Comparison of ENCODE assay signal across 9 mouse cellular contexts in genomic region chr7:133088411-133088810, GRCm38 (mm10). TPM values are rescaled to one million over a fixed set of nuclear protein-coding genes. Genes with fewer than 3 reads are reported as not detected.
DNase-seq lines count a peak whose midpoint lies in the region; ATAC-seq and TF ChIP-seq lines count a peak whose summit lies in the region.
"Had no signal": no experiment of that assay in that cellular context is flagged by ENCODE, and none has a peak within 500 bp of the region (broad histone marks: within the 10 kb centered on the region; RNA-seq: fewer than 3 reads in every experiment).

No protein-coding gene starts in this region.

- DNase-seq in heart, postnatal 0 days (ENCODE audit: low spot score): no peak
- DNase-seq in heart, postnatal 25 days (ENCODE audit: low spot score): no peak
- DNase-seq in forebrain, postnatal 0 days: no peak
- peak; percentile 79 to 86 for DNase-seq in kidney, postnatal 36 days
- DNase-seq in c-Kit-positive CD71-positive TER-119-positive erythroid progenitor cells, embryonic 14.5 days (ENCODE audit: low spot score): no peak
- DNase-seq in adrenal gland, adult 18-20 months (ENCODE audit: low spot score in 2 of 2): no peak

- TF ChIP-seq POLR2A in ES-Bruce4 (IDR thresholded peaks at IDR 0.05; ENCODE audit: insufficient read depth, low read length): no peak

- H3K4me2 ChIP-seq in heart, postnatal 0 days (ENCODE audit: low read depth, low read length): peak overlapping the region; percentile 48
- H3K4me2 ChIP-seq in forebrain, postnatal 0 days (ENCODE audit: low read depth): peak overlapping the region; percentile 39

- ATAC-seq in heart, postnatal 0 days (ENCODE audit: insufficient read depth, low read depth): no peak
- no peak for ATAC-seq in forebrain, postnatal 0 days
- no peak for ATAC-seq in megakaryocyte, adult 5-6 weeks (ENCODE audit: poor library complexity, severe bottlenecking)

- H3K4me3 ChIP-seq in heart, postnatal 0 days (ENCODE audit: low read depth, low read length): peak overlapping the region; percentile 18
- no peak overlapping the region for H3K4me3 ChIP-seq in ES-Bruce4 (ENCODE audit: low read depth, low read length)
- H3K4me3 ChIP-seq in forebrain, postnatal 0 days (ENCODE audit: low read depth, low read length): no peak overlapping the region

- peak overlapping the region; percentile 23 for H3K9ac ChIP-seq in heart, postnatal 0 days (replicated peaks; ENCODE audit: low read depth, low read length)
- no peak overlapping the region for H3K9ac ChIP-seq in ES-Bruce4 (ENCODE audit: low read depth, poor library complexity, severe bottlenecking)
- peak overlapping the region; percentile 14; the same call in 1 of the 2 replicates for H3K9ac ChIP-seq in forebrain, postnatal 0 days

- H3K9me3 ChIP-seq in heart, postnatal 0 days (replicated peaks; ENCODE audit: control insufficient read depth, low read length): no peaks in the 10 kb centered on the region
- H3K9me3 ChIP-seq in ES-Bruce4 (replicated peaks; ENCODE audit: control insufficient read depth, insufficient read depth, low read length, poor library complexity, severe bottlenecking): no peaks in the 10 kb centered on the region
- no peaks in the 10 kb centered on the region for H3K9me3 ChIP-seq in forebrain, postnatal 0 days (ENCODE audit: low read length)
- H3K9me3 ChIP-seq: G1E had no signal

- no peaks in the 10 kb centered on the region for H3K27me3 ChIP-seq in heart, postnatal 0 days (ENCODE audit: control insufficient read depth, insufficient read depth, low read length)
- no peaks in the 10 kb centered on the region for H3K27me3 ChIP-seq in ES-Bruce4 (ENCODE audit: control insufficient read depth, insufficient read depth, low read length, poor library complexity, severe bottlenecking)
- no peaks in the 10 kb centered on the region for H3K27me3 ChIP-seq in forebrain, postnatal 0 days (ENCODE audit: insufficient read depth, low read length)

- H3K4me1 ChIP-seq in heart, postnatal 0 days (ENCODE audit: control insufficient read depth, insufficient read depth): peaks cover 39% of the 10 kb centered on the region
- peaks cover 14% of the 10 kb centered on the region for H3K4me1 ChIP-seq in ES-Bruce4 (ENCODE audit: control insufficient read depth, insufficient read depth, low read length)
- peaks cover 23% of the 10 kb centered on the region for H3K4me1 ChIP-seq in forebrain, postnatal 0 days (ENCODE audit: insufficient read depth)

- TF ChIP-seq CTCF in heart, postnatal 0 days (IDR thresholded peaks at IDR 0.05; ENCODE audit: low read depth): no peak
- TF ChIP-seq CTCF in ES-Bruce4 (IDR thresholded peaks at IDR 0.05; ENCODE audit: low read depth, low read length): no peak
- no peak for TF ChIP-seq CTCF in forebrain, postnatal 0 days (IDR thresholded peaks at IDR 0.05; ENCODE audit: low read depth)

- peak overlapping the region; percentile 89 for H3K27ac ChIP-seq in heart, postnatal 0 days (ENCODE audit: low read depth)
- H3K27ac ChIP-seq in ES-Bruce4 (ENCODE audit: insufficient read depth, low read length): 0 out of 2 replicates have a peak overlapping the region, but pooled peaks have one; percentile 21
- peak overlapping the region; percentile 72 for H3K27ac ChIP-seq in forebrain, postnatal 0 days (ENCODE audit: low read depth, low read length)

- 31% methylated on average over 4 of the region's 4 CpGs for WGBS in heart, postnatal 0 days
- 47% methylated on average over 4 of the region's 4 CpGs for WGBS in forebrain, postnatal 0 days

- H3K36me3 ChIP-seq in heart, postnatal 0 days (replicated peaks; ENCODE audit: control insufficient read depth, insufficient read depth, low read length): no peaks in the 10 kb centered on the region
- H3K36me3 ChIP-seq in ES-Bruce4 (ENCODE audit: control insufficient read depth, insufficient read depth, low read length, poor library complexity, severe bottlenecking): peaks cover 26% of the 10 kb centered on the region
- no peaks in the 10 kb centered on the region for H3K36me3 ChIP-seq in forebrain, postnatal 0 days (ENCODE audit: insufficient read depth)

- TF ChIP-seq EP300 in heart, postnatal 0 days (IDR thresholded peaks at IDR 0.05; ENCODE audit: low read depth): no peak
- TF ChIP-seq EP300 in ES-Bruce4 (IDR thresholded peaks at IDR 0.05; ENCODE audit: insufficient read depth, low read depth, low read length): no peak

- intact Hi-C loops in heart, postnatal 25 days (cut with DNase I): no loop called here

RNA-seq across cellular contexts. Expression of gene Fgfr2, which starts 34.7 kb away (rescaled TPM):
- total RNA-seq in heart, postnatal 0 days (2014; rRNA removed; ENCODE audit: low replicate concordance): 10.0 and 11.5 TPM in 2 replicates
- 3.8 TPM in 2 replicates for polyA plus RNA-seq in heart, postnatal 0 days (2015; fragmentation: Nextera tagmentation; extraction: Ambion mirVana)
- total RNA-seq in heart, postnatal 25 days (2021): 1 to 10 TPM; 1.7 to 1.8 TPM
- polyA plus RNA-seq in ES-Bruce4 (2011; ENCODE audit: insufficient read depth, insufficient read length, low read depth, missing spikeins): 31.6 and 34.8 TPM in 2 replicates
- 36.9 and 47.6 TPM in 2 replicates for total RNA-seq in forebrain, postnatal 0 days (2014; rRNA removed)
- polyA plus RNA-seq in forebrain, postnatal 0 days (2015; fragmentation: Nextera tagmentation; extraction: Ambion mirVana): 13.4 and 17.1 TPM in 2 replicates
- total RNA-seq in megakaryocyte, adult 5-6 weeks (2015): 0.41 and 0.51 TPM in 2 replicates
- total RNA-seq in megakaryocyte, adult 5-6 weeks (2017): 0.26 and 0.41 TPM in 2 replicates
- total RNA-seq in adrenal gland, adult 18-20 months (2021): 100 to 1,000 TPM; 294 to 308 TPM
- polyA plus RNA-seq: G1E had no signal

RNA-seq across cellular contexts. Expression of gene Ctbp2, which starts 35.7 kb away (rescaled TPM):
- total RNA-seq in heart, postnatal 0 days (2014; rRNA removed; ENCODE audit: low replicate concordance): 66.6 and 71.3 TPM in 2 replicates
- 27.0 and 27.9 TPM in 2 replicates for polyA plus RNA-seq in heart, postnatal 0 days (2015; fragmentation: Nextera tagmentation; extraction: Ambion mirVana)
- total RNA-seq in heart, postnatal 25 days (2021): 10 to 100 TPM; 24.8 to 36.1 TPM
- polyA plus RNA-seq in ES-Bruce4 (2011; ENCODE audit: insufficient read depth, insufficient read length, low read depth, missing spikeins): 218 and 252 TPM in 2 replicates
- 63.3 and 80.3 TPM in 2 replicates for total RNA-seq in forebrain, postnatal 0 days (2014; rRNA removed)
- 32.4 and 35.2 TPM in 2 replicates for polyA plus RNA-seq in forebrain, postnatal 0 days (2015; fragmentation: Nextera tagmentation; extraction: Ambion mirVana)
- 43.2 and 49.3 TPM in 2 replicates for total RNA-seq in megakaryocyte, adult 5-6 weeks (2015)
- 50.2 and 57.6 TPM in 2 replicates for total RNA-seq in megakaryocyte, adult 5-6 weeks (2017)
- total RNA-seq in adrenal gland, adult 18-20 months (2021): 10 to 100 TPM; 53.0 to 60.3 TPM

Comparison
In these comparisons a context has a peak if more than half of its experiments do, and no peak if none do; other contexts are left out.
1. DNase-seq: peak in kidney, postnatal 36 days (2 of 2); none in heart, postnatal 0 days (single experiment), heart, postnatal 25 days (single experiment), forebrain, postnatal 0 days (single experiment), c-Kit-positive CD71-positive TER-119-positive erythroid progenitor cells, embryonic 14.5 days (single experiment) and adrenal gland, adult 18-20 months (0 of 2).
2. H3K27ac ChIP-seq: peak in every context shown above with its lines; median percentile 89 in heart, postnatal 0 days; 72 in forebrain, postnatal 0 days; 21 in ES-Bruce4.